Mouse (Mus musculus) small intestine, adult 2 months (tissue): ENCODE results near the gene Mcl1.

ENCODE experiments used
- CTCF ChIP-seq: fragments of 200-500 bp; IDR thresholded peaks from 2 replicates; pipeline ENCODE4 v1.5.1; 2012; ENCODE audit warnings: low read depth, mild to moderate bottlenecking, control low read depth, inconsistent platforms, low read length, moderate library complexity, mixed read lengths; ENCODE audit not compliant: insufficient replicate concordance, insufficient read length; ENCODE audit errors: extremely low read depth
- POLR2A ChIP-seq: fragments of 200-500 bp; IDR thresholded peaks from 2 replicates; pipeline ENCODE4 v1.6.1; 2012; ENCODE audit warnings: low read depth, mild to moderate bottlenecking, control low read depth, inconsistent platforms, low read length, moderate library complexity

- TF ChIP-seq CTCF (no peak), POLR2A (no peak)
These were observed 27.1 kb downstream of the Mcl1 start for GRCm38 (mm10) chr3:95685701-95686100.
